Mouse (Mus musculus) limb, embryonic 11.5 days (tissue): ENCODE results near the gene 4930512M02Rik. TPM values are rescaled to one million over a fixed set of nuclear protein-coding genes. Genes with fewer than 3 reads are reported as not detected.

Experiments used
- ATAC-seq: fragments of 200-750 bp; cut with Nextera tagmentation; 2 replicates; pipeline ENCODE4 v1.8.0; 2017; ENCODE audit warnings: low read depth; ENCODE audit not compliant: insufficient number of reproducible peaks, low FRiP score, low TSS enrichment
- DNase-seq: peaks from one replicate; pipeline ENCODE4 v3.0.0-alpha.2; 2015; ENCODE audit warnings: low spot score
- H3K27ac ChIP-seq: fragments of 300-500 bp; sonication (generic); replicated peaks from 2 replicates; pipeline ENCODE4 v1.5.1; 2014; ENCODE audit warnings: low read depth, mild to moderate bottlenecking, low read length
- H3K27me3 ChIP-seq: fragments of 300-500 bp; sonication (generic); 2 replicates; pipeline ENCODE4 v1.6.1; 2014; ENCODE audit warnings: mild to moderate bottlenecking, low read length, mixed read lengths; ENCODE audit not compliant: control insufficient read depth, insufficient read depth
- H3K36me3 ChIP-seq: fragments of 300-500 bp; sonication (generic); 2 replicates; pipeline ENCODE4 v1.6.1; 2014; ENCODE audit warnings: mild to moderate bottlenecking, low read length, moderate library complexity, mixed read lengths; ENCODE audit not compliant: control insufficient read depth, insufficient read depth
- H3K4me1 ChIP-seq: fragments of 300-500 bp; sonication (generic); 2 replicates; pipeline ENCODE4 v1.6.1; 2014; ENCODE audit warnings: low read length, mixed read lengths; ENCODE audit not compliant: control insufficient read depth, insufficient read depth
- H3K4me2 ChIP-seq: fragments of 300-500 bp; sonication (generic); 2 replicates; pipeline ENCODE4 v1.6.1; 2014; ENCODE audit warnings: low read depth, mild to moderate bottlenecking, moderate library complexity; ENCODE audit not compliant: severe bottlenecking
- H3K4me3 ChIP-seq: fragments of 300-500 bp; sonication (generic); 2 replicates; pipeline ENCODE4 v1.5.1; 2014; ENCODE audit warnings: low read depth, low read length
- H3K9ac ChIP-seq: fragments of 300-500 bp; sonication (generic); 2 replicates; pipeline ENCODE4 v1.6.1; 2014; ENCODE audit warnings: mild to moderate bottlenecking, low read length
- H3K9me3 ChIP-seq: fragments of 300-500 bp; sonication (generic); 2 replicates; pipeline ENCODE4 v1.6.1; 2016; ENCODE audit warnings: low read length; ENCODE audit not compliant: control insufficient read depth
- WGBS: fragments of 180-500 bp; shearing (Covaris S2); extraction: QIAGEN DNeasy Blood & Tissue Kit; methylation state at CpG from one replicate; pipeline ENCODE4 v1.1.7; 2014; 5-methylcytosine and 5-hydroxymethylcytosine counted together
- polyA plus RNA-seq: library from polyadenylated mRNA; unstranded; fragments of >200 nt; fragmentation: Nextera tagmentation; extraction: Ambion mirVana; gene quantifications from 2 replicates; pipeline ENCODE4 v1.2.1, GENCODE M21; 2014

Gene 4930512M02Rik
- polyA plus RNA-seq, 1 experiment from 2014 or later = not detected

- ATAC-seq (no peak), DNase-seq (no peak)
- 84% methylated on average over 3 of the region's 3 CpGs for WGBS
- Histone ChIP-seq H3K27me3 (no peaks in the 10 kb centered on the region), H3K4me2 (no peak overlapping the region), H3K27ac (no peak overlapping the region), H3K4me1 (no peaks in the 10 kb centered on the region), H3K9ac (no peak overlapping the region), H3K9me3 (no peaks in the 10 kb centered on the region), H3K36me3 (no peaks in the 10 kb centered on the region), H3K4me3 (no peak overlapping the region)
Observed at GRCm38 (mm10) chr11:11558662-11559061, 69.0 kb downstream of the 4930512M02Rik start.

- no peak for ATAC-seq
- Histone ChIP-seq H3K27me3 (no peaks in the 10 kb centered on the region), H3K9me3 (no peaks in the 10 kb centered on the region), H3K4me3 (no peak overlapping the region), H3K36me3 (no peaks in the 10 kb centered on the region), H3K4me2 (no peak overlapping the region), H3K27ac (no peak overlapping the region), H3K4me1 (no peaks in the 10 kb centered on the region), H3K9ac (no peak overlapping the region)
- WGBS = 48% methylated on average over 11 of the region's 11 CpGs
- peak; percentile 66 for DNase-seq
Observed at GRCm38 (mm10) chr11:11557173-11557967, 70.3 kb downstream of the 4930512M02Rik start.

GRCm38 (mm10) chr11:11556186-11556585 is 71.4 kb downstream of the 4930512M02Rik start:
- no peak for DNase-seq
- H3K4me1 ChIP-seq = no peaks in the 10 kb centered on the region
- whole genome bisulfite sequencing = 100% methylated on average over 1 of the region's 1 CpGs

GRCm38 (mm10) chr11:11555563-11555962 is 72.1 kb downstream of the 4930512M02Rik start:
- ATAC-seq (no peak), DNase-seq (no peak)
- Histone ChIP-seq H3K27ac (no peak overlapping the region), H3K36me3 (no peaks in the 10 kb centered on the region), H3K27me3 (no peaks in the 10 kb centered on the region), H3K4me3 (no peak overlapping the region), H3K9ac (no peak overlapping the region), H3K4me2 (no peak overlapping the region), H3K9me3 (no peaks in the 10 kb centered on the region), H3K4me1 (no peaks in the 10 kb centered on the region)
- 76% methylated on average over 8 of the region's 8 CpGs for WGBS

More at GRCm38 (mm10) chr11:11556186-11556585, 71.4 kb downstream of the 4930512M02Rik start:
- H3K4me3 ChIP-seq = no peak overlapping the region
- H3K9me3 ChIP-seq = no peaks in the 10 kb centered on the region
- H3K27ac ChIP-seq = no peak overlapping the region
- H3K9ac ChIP-seq = no peak overlapping the region
- H3K36me3 ChIP-seq = no peaks in the 10 kb centered on the region
- ATAC-seq = no peak
- no peak overlapping the region for H3K4me2 ChIP-seq
- H3K27me3 ChIP-seq = no peaks in the 10 kb centered on the region

GRCm38 (mm10) chr11:11547597-11548240 is 79.9 kb downstream of the 4930512M02Rik start:
- Histone ChIP-seq H3K36me3 (no peaks in the 10 kb centered on the region), H3K9ac (no peak overlapping the region), H3K4me2 (no peak overlapping the region), H3K27ac (no peak overlapping the region), H3K4me3 (no peak overlapping the region), H3K4me1 (no peaks in the 10 kb centered on the region), H3K9me3 (no peaks in the 10 kb centered on the region), H3K27me3 (no peaks in the 10 kb centered on the region)
- WGBS = 69% methylated on average over 7 of the region's 7 CpGs
- ATAC-seq (no peak), DNase-seq (no peak)

- Histone ChIP-seq H3K9ac (no peak overlapping the region), H3K4me2 (no peak overlapping the region), H3K4me1 (no peaks in the 10 kb centered on the region), H3K4me3 (no peak overlapping the region), H3K27ac (no peak overlapping the region), H3K9me3 (no peaks in the 10 kb centered on the region), H3K27me3 (no peaks in the 10 kb centered on the region), H3K36me3 (no peaks in the 10 kb centered on the region)
- no peak for DNase-seq
- WGBS = 81% methylated on average over 7 of the region's 7 CpGs
- no peak for ATAC-seq
Observed at GRCm38 (mm10) chr11:11546903-11547511, 80.6 kb downstream of the 4930512M02Rik start.

- no peaks in the 10 kb centered on the region for H3K4me1 ChIP-seq
- H3K9ac ChIP-seq = no peak overlapping the region
- DNase-seq (no peak), ATAC-seq (no peak)
- 91% methylated on average over 3 of the region's 3 CpGs for WGBS
- H3K27ac ChIP-seq = no peak overlapping the region
- H3K27me3 ChIP-seq = no peaks in the 10 kb centered on the region
- H3K4me2 ChIP-seq = no peak overlapping the region
- H3K36me3 ChIP-seq = no peaks in the 10 kb centered on the region
- no peaks in the 10 kb centered on the region for H3K9me3 ChIP-seq
- no peak overlapping the region for H3K4me3 ChIP-seq
Observed at GRCm38 (mm10) chr11:11545948-11546347, 81.7 kb downstream of the 4930512M02Rik start.
